Comparison of ENCODE assay signal across 8 mouse cellular contexts in the genomic region with DNA sequence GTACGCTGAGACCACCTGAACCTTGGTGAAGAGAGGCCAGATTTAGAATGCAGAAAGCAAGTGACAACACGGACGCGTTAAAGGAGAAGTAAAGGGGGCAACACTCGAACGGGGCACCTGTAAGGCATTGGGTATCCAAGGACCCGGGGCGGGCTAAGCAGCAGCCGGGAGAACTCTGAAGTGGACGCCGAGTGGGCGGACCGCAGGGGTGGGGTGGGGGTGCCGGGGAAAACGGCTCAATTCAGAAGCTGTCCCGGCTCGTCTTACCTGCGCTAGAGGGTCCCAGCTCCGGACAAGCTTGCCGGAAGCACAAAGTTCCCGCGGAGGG. TPM values are rescaled to one million over a fixed set of nuclear protein-coding genes. Genes with fewer than 3 reads are reported as not detected.
DNase-seq lines count a peak whose midpoint lies in the region; ATAC-seq and TF ChIP-seq lines count a peak whose summit lies in the region.

No protein-coding gene starts in this region.

- H3K79me2 ChIP-seq in C2C12 (ENCODE audit: control insufficient read depth, insufficient read depth): peaks cover 96% of the 10 kb centered on the region

- peak overlapping the region; percentile 93 for H3K27ac ChIP-seq in gastrocnemius, adult 2 months
- peak overlapping the region; percentile 78 for H3K27ac ChIP-seq in forebrain, embryonic 12.5 days
- H3K27ac ChIP-seq in liver, embryonic 13.5 days: peak overlapping the region; percentile 74

- peaks cover 37% of the 10 kb centered on the region for H3K36me3 ChIP-seq in C2C12 (ENCODE audit: control insufficient read depth, insufficient read depth)
- no peaks in the 10 kb centered on the region for H3K36me3 ChIP-seq in forebrain, embryonic 12.5 days (replicated peaks)
- H3K36me3 ChIP-seq in liver, embryonic 13.5 days: peaks cover 8% of the 10 kb centered on the region

- DNase-seq in gastrocnemius, adult 2 months: no peak
- DNase-seq in gastrocnemius, postnatal 25 days: no peak
- DNase-seq in liver, embryonic 13.5 days: no peak
- DNase-seq in right cerebral cortex, adult 2 months (ENCODE audit: low spot score in 2 of 2): no peak
- DNase-seq in thymus, postnatal 25 days: no peak
- no peak for DNase-seq in cerebellum, adult 9-11 months

- H3K79me3 ChIP-seq in C2C12 (ENCODE audit: low read depth): peaks cover 82% of the 10 kb centered on the region

- no peaks in the 10 kb centered on the region for H3K9me3 ChIP-seq in forebrain, embryonic 12.5 days
- no peaks in the 10 kb centered on the region for H3K9me3 ChIP-seq in liver, embryonic 13.5 days (replicated peaks)

- under 1% methylated on average over 22 of the region's 22 CpGs for WGBS in forebrain, embryonic 12.5 days
- under 1% methylated on average over 22 of the region's 22 CpGs for WGBS in liver, embryonic 13.5 days (ENCODE audit: insufficient replicate concordance)

- peak overlapping the region; percentile 85 for H3ac ChIP-seq in C2C12 (ENCODE audit: control insufficient read depth, insufficient read length, low read depth)

- intact Hi-C loops in gastrocnemius, adult 2 months (cut with DNase I): loop anchor here (5.0 kb wide), 2 partner anchors 37 to 82 kb away; a partner anchor contains a TSS

- no peak for ATAC-seq in forebrain, embryonic 12.5 days (ENCODE audit: low FRiP score)
- ATAC-seq in liver, embryonic 13.5 days (ENCODE audit: low read depth): peak; percentile 55; the same call in 1 of the 2 replicates

- peak overlapping the region; percentile 93 for H3K4me3 ChIP-seq in gastrocnemius, adult 2 months
- peak overlapping the region; percentile 78 for H3K4me3 ChIP-seq in C2C12 (ENCODE audit: insufficient read depth, poor library complexity, severe bottlenecking)
- H3K4me3 ChIP-seq in forebrain, embryonic 12.5 days (replicated peaks): peak overlapping the region; percentile 88
- H3K4me3 ChIP-seq in liver, embryonic 13.5 days (replicated peaks): peak overlapping the region; percentile 89

- TF ChIP-seq CTCF in gastrocnemius, adult 2 months (IDR thresholded peaks at IDR 0.05): no peak
- TF ChIP-seq CTCF in C2C12 (IDR thresholded peaks at IDR 0.05; ENCODE audit: control insufficient read depth, insufficient read depth, insufficient read length): no peak

- peaks cover 31% of the 10 kb centered on the region for H3K4me1 ChIP-seq in forebrain, embryonic 12.5 days
- peaks cover 57% of the 10 kb centered on the region for H3K4me1 ChIP-seq in liver, embryonic 13.5 days (replicated peaks)

- no peaks in the 10 kb centered on the region for H3K27me3 ChIP-seq in C2C12 (ENCODE audit: control insufficient read depth, insufficient read depth, insufficient read length)
- H3K27me3 ChIP-seq in forebrain, embryonic 12.5 days: no peaks in the 10 kb centered on the region
- no peaks in the 10 kb centered on the region for H3K27me3 ChIP-seq in liver, embryonic 13.5 days

- peak overlapping the region; percentile 88 for H3K9ac ChIP-seq in forebrain, embryonic 12.5 days
- peak overlapping the region; percentile 88 for H3K9ac ChIP-seq in liver, embryonic 13.5 days

- peak overlapping the region; percentile 87 for H3K4me2 ChIP-seq in forebrain, embryonic 12.5 days
- H3K4me2 ChIP-seq in liver, embryonic 13.5 days: peak overlapping the region; percentile 86

TF ChIP-seq in C2C12, 6 proteins besides CTCF, POLR2A, EP300 and RAD21:
- TF ChIP-seq MAX (IDR thresholded peaks at IDR 0.05) (no peak), CEBPB (IDR thresholded peaks at IDR 0.05; ENCODE audit: low read depth) (no peak), MYOD1 (IDR thresholded peaks at IDR 0.05; ENCODE audit: control insufficient read depth, insufficient read length, low read depth) (no peak), MYOG (IDR thresholded peaks at IDR 0.05; ENCODE audit: control insufficient read depth, extremely low read depth, insufficient read length) (no peak), USF1 (IDR thresholded peaks at IDR 0.05; ENCODE audit: low read depth) (no peak)

RNA-seq across cellular contexts. Expression of a gene that starts 0.5 kb away (rescaled TPM):
- total RNA-seq in gastrocnemius, adult 2 months (2021): 10 to 100 TPM; 12.0 to 16.3 TPM
- total RNA-seq in gastrocnemius, postnatal 25 days (2021): 10 to 100 TPM; 12.3 to 12.5 TPM
- polyA plus RNA-seq in C2C12 (2012; fragmentation: generic; extraction: Trizol): 52.4 TPM
- 77.5 and 84.2 TPM in 2 replicates for polyA plus RNA-seq in forebrain, embryonic 12.5 days (2016; fragmentation: Nextera tagmentation; extraction: Ambion mirVana)
- polyA plus RNA-seq in liver, embryonic 13.5 days (2015; fragmentation: Nextera tagmentation; extraction: Ambion mirVana): 40.6 and 50.6 TPM in 2 replicates

RNA-seq across cellular contexts. Expression of a gene that starts 37.3 kb away (rescaled TPM):
- 100 to 1,000 TPM in 1 of 2 experiments, 10 to 100 TPM in 1; 67.8 to 126 TPM for total RNA-seq in gastrocnemius, adult 2 months (2021)
- 10 to 100 TPM; 43.2 to 72.4 TPM for total RNA-seq in gastrocnemius, postnatal 25 days (2021)
- polyA plus RNA-seq in C2C12 (2012; fragmentation: generic; extraction: Trizol): 0.33 TPM
- polyA plus RNA-seq in forebrain, embryonic 12.5 days (2016; fragmentation: Nextera tagmentation; extraction: Ambion mirVana): 0.98 and 1.1 TPM in 2 replicates
- 0.02 and 0.22 TPM in 2 replicates for polyA plus RNA-seq in liver, embryonic 13.5 days (2015; fragmentation: Nextera tagmentation; extraction: Ambion mirVana)

RNA-seq across cellular contexts. Expression of a gene that starts 38.7 kb away (rescaled TPM):
- 1 to 10 TPM; 8.7 to 9.0 TPM for total RNA-seq in gastrocnemius, adult 2 months (2021)
- 1 to 10 TPM; 6.8 to 8.3 TPM for total RNA-seq in gastrocnemius, postnatal 25 days (2021)
- polyA plus RNA-seq in C2C12 (2012; fragmentation: generic; extraction: Trizol): 4.9 TPM
- 44.2 and 48.1 TPM in 2 replicates for polyA plus RNA-seq in forebrain, embryonic 12.5 days (2016; fragmentation: Nextera tagmentation; extraction: Ambion mirVana)
- 13.6 and 16.6 TPM in 2 replicates for polyA plus RNA-seq in liver, embryonic 13.5 days (2015; fragmentation: Nextera tagmentation; extraction: Ambion mirVana)
